Mouse (Mus musculus): Measurements from ENCODE around the gene Slc6a19.
"Not testable (repeated sequence)": the region's sequence is repeated elsewhere in the genome, so short reads cannot be mapped to it uniquely, and the experiment has no call there.

Slc6a19 gene

DNA sequence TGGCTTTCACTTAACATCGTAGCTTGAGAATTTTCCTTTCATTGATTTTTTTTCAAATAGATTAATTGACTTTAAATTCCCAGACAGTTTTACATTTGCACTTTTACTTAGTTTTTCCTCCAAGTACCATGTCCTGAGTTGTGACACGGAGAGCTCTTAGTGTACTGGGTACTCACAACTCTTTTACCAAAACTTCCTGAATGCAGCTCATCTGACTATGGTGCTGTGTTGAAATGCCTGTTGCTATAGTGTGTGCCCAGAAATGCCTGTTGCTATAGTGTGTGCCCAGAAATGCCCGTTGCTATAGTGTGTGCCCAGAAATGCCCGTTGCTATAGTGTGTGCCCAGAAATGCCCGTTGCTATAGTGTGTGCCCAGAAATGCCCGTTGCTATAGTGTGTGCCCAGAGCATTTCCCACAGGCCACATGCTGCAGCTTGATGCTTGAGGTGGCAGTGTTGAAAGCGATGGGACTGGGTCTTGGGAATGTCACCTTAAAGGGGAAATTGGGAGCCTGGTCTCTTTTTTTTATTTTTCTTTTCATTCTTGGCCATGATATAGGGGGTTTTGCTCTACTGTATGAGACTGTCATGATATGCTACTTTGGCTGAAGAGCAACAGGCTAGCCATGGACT is at the start of gene Slc6a19:
Gene Slc6a19 (minus strand): TSS at position 172 of the 632 bp plus-strand sequence.
- DNase-seq: no peak

DNA sequence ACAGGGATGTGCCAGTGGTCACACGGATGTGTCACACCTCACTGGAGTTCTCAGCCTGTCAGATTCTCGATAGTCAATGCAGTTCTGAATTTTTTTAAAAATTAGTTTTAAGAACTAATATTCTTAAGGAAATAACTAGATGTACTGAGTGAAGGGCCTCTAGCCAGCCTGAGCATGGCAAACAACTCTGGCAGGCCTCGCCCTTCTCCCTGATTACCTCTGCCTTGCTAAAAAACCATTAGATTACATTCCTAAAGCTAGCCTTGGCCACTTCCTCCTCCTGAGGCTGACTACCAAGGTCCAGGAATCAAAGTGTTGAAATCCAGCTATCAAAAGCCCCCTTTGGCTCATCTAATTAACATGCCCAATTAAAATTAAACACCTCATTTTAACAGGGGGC is 46.6 kb upstream of the Slc6a19 start:
- no peak for DNase-seq

DNA sequence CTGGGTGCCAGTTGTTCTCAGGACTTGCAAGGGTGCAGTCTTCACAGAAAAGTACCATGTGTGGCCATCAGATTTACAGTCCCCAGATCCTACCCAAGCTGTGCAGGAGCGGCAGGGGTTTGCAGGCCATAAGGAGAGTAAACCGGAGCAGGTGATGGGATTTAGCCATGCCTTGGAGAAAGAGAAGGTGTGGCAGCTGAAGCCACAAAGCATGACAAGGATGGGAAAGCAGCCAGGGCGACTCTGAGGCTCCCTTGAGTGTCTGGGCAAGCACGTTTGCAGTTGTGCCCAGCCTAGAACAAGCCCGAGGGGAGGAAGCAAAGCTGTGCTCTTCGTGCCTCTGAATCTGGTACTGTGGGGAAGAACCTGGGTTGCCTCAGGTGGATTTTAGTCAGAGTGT is 45.8 kb upstream of the Slc6a19 start:
- DNase-seq: peak; percentile 59

DNA sequence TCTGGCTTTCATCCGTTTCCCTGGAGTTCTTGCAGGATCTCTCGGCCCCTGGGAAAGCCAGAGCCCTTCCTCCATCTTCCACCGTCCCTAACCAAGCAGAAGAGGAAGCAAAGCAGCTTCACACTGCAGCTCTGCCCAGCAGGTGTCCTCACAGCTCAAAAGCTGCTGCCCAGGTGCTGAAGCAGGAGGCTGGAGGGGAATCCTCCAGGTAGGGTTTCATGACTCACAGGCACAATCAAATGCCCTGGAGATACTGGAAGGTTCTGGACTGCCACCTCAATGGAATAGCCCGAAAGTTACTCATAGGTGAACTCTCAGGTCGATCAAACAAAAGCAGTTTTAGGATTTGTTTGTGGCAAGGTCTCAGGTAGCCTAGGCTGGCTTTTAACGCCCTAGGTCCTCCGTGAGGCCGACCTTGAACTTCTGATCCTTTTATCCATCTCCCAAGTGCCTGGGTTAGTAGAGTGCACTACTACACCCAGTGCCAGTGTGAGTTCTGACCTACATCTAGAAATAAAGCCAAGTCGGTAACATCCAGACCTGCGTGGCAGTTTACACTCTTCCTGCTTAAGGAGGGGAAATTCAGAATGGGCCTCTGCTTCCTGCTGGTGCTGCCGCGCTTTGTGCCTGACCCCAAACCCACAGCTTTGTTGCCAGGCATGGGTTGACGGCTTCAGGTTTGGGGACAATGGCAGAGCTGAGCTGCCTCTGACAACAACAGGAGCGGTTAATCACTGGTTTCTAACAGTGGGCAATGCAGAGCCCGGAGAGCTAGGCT is 44.2 kb upstream of the Slc6a19 start:
- DNase-seq: no peak

DNA sequence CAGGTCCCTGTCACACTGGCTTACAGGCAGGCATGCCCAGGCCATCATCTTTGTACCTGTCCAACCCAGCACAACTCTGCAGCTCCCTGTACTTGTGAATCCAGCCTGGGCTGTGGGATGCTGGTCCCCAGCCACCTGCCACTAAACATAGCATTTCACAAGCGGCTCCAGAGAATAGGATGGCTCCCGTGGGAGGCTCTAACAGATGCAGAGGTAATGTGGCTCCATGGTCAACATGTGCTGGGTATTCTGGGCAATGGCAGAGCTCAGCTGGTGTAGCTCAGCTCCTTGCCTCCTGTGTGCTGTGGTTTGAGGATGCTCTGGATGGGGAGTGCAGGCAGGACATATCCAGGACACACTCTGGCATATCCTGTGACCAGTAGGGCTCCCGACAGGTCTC is 39.0 kb upstream of the Slc6a19 start:
- DNase-seq: no peak

DNA sequence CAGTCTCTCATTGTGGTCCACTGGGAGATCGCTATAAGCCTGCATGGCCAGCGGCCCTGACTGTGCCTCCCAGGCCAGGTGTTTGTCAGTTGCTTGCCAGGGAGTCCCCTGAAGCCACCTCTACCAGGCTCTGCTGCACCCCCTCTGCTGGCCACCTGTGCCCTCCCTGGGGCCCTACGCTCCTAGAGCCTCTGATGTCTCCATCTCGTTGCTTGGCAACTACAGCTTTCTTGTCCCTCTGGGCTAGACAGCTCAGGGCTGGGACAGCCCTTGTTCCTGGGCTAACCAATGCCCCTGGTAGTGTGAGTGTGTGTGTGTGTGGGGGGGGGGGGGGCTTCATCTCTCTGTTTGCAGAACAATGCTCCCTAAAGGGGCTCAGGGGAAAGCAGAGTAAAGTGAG is 38.3 kb upstream of the Slc6a19 start:
- DNase-seq: no peak

DNA sequence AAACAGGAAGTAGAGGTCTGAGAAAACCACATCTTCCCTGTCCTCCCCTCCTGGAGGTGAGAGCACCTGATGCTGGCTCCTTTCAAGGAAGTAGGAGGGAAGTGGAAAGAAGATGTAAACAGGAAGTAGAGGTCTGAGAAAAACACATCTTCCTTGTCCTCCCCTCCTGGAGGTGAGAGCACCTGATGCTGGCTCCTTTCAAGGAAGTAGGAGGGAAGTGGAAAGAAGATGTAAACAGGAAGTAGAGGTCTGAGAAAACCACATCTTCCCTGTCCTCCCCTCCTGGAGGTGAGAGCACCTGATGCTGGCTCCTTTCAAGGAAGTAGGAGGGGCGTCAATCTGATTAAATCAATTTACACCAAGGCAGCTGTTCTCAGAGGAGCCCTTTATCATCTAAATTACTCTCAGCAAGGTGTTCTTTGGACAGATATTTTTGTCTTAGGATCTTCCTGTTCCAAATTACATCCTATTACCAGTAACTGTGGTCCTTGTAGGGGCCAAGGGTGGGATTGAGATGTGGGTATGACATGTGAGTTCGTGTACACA is 35.8 kb upstream of the Slc6a19 start:
- DNase-seq: not testable (repeated sequence)

DNA sequence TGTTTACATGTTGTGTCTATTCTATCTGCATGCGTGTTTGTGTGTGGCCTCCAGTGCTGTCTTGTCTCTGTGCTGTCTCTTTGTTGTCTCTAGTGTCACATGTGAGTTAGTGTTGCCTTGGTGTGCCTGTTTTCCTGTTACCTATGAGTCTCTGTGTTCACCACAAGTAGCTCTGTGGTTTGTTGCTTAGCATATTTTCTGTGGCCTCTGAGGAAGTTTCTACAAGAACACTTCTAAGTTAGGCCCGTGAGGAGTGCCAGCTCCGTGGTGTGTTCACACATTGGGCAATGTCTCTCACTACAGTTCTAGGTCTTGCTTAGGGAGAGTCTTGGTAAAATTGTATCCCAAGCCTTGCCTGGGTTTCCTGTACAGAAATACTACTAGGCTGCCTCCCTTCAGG is 32.3 kb upstream of the Slc6a19 start:
- DNase-seq: no peak

DNA sequence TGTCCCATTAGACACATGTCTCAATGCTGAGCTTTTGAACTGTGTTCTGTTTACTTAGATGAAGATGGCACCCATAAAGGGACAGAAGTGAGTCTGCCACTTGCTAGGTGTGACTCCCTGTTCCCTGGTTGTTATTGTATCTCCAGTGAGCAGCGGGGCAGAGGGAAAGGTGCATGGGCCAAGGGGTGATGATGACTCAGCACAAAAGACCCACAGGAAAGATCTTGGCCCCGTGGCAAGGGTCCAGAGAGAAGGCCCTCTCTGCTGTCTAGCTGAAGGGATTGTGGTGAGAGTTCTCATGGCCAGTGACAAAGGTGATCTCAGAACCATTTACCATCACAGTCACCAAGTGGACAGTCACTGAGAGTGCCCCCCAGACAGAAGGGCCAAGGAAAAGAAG is 31.3 kb upstream of the Slc6a19 start:
- DNase-seq: no peak

DNA sequence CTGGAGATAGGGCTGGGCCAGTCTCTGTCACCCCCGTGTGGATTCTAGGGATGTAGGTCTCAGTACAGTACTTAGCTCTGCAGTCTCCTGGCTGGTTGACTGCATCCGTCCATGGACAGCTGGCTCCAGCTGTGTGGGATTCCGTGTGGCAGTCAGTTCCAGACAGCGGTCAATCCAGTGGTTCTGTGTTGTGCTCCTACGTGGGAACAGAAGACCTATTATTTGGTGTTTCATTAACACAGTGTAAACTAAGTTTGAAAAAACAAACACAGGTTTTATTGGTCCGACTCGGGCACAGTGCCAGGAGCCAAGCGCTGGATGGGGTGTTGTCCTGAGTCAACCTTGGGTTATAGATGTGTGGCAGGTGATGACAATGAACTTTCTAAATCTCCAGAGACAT is 30.6 kb upstream of the Slc6a19 start:
- no peak for DNase-seq

DNA sequence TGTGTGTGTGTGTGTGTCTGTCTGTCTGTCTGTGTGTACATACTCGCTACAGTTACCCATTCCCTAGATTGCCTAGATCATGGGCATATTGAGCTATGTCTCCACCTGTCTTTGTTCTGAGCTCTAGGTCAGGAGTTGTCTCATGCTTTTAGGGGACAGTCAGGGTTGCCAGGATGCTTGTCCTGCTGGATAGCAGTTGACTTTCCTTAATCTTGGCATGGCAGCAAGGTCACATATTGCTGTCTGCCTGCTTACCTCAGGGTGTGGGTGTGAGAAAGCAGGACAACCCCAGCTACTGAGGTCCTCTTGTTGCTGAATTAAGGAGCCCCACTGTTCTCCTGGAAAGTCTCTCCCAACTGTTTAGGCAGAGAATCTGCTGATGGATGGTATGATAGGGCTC is 29.7 kb upstream of the Slc6a19 start:
- DNase-seq: no peak

DNA sequence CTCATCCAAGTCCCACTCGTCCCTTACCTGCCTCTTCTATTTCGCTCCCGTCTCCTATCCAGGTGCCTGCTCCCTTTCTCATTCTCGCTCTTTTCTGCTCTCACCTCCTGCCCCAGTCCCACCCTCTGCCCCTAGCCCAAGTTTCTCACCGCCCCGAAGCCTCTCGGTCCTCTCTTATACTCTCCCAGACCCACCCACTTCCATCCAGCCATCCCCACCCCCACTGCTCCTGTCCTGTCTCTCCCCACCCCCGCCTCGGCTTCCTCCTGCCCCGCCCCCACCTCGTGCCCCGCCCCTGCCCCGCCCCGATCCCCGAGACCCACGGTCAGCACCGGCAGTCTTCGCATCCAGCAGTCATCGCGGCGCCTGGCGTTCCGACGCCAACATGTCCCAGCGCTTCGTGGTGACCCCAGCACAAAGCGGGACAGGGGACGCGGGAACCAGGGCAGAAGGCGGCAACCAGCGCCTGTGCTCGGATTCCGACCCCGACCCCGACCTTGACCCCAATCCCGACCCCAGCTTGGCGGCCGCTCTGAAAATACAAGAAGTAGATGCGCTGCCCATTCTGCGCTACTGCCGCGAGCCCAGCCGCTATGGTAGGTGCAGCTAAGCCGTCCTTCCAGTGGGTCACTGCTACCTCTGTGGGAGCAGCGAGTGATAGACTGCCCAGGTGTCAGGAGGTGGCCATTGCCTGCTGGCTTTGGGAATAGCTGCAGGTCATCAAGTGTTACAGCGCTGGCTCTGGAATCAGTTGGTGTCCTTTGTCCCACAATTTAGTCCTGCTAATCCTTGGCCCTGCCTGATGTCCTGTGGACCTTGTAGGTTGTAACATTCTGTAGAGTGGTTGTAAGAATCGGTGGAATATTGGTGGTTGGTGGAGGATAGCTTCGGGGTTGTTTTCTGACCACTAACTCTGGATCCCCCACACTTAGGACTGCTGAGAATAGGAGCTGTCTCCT is 28.4 kb upstream of the Slc6a19 start, which contains the start of gene Slc12a7:
Gene Slc12a7 (plus strand): TSS at position 353 of the 959 bp plus-strand sequence.
- DNase-seq: no peak

DNA sequence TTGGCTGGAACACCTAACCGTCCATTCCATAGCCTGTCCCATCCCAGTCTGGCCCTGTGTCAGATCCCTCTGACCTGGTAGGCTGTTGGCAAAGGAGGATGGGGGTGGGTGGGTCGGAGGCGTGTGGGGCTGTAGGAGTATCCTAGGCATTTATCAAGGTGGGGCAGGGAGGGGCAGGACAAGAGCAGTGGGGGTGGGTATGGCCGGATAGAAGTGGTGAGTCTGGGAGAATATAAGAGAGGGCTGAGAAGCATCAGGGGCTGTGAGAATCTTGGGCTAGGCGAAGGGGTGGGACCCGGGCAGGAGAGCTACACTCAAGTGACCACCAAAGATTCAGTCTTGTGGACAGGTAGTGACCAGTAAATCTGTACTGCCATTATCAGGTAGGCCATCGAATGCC is 27.6 kb upstream of the Slc6a19 start:
- DNase-seq: no peak

DNA sequence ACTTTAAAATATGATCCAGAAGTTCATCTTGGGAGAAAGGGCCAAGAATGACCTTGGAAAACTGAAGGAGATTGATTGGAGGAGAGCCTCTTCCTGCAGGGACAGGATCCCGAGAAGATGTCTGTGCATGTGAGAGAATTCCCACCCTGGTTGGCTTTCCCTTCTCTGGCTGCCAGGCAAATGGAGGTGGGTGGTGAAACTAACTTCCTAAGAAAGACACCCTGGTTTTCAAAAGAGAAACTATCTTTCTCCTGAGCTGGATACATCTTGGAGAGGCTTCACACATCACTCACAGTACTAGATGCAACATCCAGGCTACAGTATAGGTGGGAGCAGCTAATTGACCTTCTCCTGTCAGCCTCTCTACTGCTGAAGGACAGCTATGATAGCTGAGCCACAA is 26.2 kb upstream of the Slc6a19 start:
- DNase-seq: no peak

DNA sequence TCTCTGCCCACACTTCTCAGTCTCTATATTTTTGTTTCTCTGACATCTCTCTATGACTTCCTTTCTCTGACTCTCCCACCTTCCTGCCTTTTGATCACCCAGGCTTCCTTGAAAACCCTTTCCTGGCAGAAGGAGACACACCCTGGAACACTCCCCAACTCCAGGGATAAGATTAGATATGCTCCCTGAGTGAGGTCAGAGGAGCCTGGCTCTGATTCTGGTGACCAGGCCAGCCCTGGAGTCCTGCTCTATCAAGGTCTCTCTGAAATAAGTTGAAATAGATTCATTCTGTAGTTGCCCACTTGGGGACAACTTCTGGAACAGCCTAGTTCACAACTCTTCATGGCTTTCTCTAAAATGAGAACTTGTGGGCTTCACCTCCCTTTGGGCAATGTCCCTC is 24.0 kb upstream of the Slc6a19 start:
- DNase-seq: no peak

DNA sequence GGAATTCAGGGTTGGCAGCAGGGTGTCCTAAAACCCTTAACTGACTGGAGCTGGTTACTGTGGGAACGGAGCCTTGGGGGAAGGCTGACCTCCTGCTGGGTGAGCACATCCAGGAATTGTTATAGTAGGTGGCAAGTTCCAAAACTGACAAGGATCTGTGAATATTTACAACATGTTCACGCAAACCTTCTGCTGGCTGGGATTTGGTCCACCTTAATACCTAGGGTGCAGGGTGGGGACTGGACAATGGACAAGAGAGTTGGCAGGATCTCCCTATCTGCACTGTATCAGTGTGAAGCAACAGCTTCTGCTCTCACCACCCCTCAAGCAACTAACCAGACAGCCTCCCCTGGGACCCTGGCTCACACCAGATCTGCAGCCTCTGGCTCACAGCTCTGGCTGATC is 23.0 kb upstream of the Slc6a19 start:
- peak; percentile 64 for DNase-seq

DNA sequence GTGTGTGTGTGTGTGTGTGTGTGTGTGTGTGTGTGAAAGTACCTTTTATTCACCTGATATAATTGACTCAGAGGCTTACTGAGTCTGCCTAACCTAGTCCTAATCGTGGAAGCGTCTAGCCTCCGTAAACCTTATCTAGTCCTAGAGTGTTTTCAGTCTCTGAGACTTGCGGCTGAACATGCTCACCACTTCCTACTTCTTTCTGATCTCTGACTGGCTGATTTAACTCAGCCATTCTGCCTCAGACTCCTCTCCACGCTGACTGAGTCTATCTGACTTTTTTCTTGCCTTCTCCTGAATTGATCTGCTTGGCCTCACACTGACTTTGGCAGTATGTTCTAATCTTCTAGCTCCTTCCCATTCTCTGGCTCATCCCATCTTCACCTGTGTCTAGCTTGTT is 20.6 kb upstream of the Slc6a19 start:
- DNase-seq: no peak

DNA sequence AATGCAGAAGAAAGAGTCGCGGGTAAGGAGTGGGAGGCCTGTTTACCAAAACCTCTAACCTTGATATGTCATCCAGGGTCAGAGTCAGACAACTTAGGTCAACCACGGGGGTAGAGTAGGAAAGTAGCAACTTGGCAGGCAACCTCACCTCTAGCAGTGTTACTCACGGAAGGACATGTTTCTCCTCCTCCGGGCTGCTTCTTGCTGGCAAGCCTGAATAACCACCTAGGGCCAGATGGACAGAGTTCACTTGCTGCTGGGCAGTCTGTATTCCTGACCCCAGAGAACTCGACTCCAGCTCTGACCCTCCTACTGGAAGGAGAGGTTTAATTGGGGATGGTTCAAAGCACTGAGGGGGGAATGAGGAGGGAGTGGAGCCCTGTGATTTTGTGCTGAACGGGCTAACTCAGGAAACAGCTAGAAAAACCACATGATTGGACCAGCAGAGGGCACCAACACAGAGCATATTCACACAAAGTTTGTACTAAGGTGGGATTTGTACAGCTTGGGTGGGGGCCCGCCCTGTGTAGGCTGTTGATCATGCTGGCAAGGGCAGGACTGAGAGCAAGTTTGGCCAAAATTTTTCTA is 18.5 kb upstream of the Slc6a19 start:
- peak; percentile 89 for DNase-seq

DNA sequence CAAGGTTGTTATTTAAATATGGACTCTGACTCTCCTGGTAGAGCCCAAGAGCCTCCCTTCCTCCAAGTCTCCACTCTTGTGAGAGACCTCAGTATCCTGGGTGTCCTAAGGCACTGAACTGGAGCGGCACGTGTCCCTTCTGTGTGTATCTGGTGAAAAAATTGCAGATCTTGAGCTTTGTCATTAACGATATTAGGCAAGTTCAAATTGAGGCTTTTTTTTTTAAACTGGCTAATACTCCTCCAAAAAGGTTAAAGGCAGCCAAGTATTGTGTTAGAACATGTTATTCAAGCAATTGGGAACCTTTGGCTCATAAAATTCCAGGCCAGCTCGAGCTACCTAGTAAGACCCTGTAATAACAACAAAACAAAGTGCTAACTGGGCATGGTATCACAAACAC is 15.6 kb upstream of the Slc6a19 start:
- DNase-seq: peak; percentile 73

DNA sequence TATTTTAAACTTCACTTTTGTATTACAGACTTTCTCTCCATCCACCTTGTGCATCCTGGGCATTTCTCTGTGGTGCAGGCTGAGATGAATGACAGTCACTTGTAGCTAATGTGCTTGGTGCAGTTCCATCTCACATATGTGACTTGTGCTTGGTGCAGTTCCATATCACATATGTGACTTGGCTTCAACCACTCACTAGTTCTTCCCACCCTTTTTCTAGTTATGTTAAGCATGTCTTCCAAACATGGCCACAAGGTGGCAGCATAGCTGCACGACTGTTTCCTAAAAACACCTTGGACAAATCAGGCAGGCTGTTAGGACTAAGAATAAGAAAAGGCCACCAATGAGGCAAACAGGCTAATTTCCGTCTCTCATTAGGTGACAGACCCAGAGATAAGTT is 13.6 kb upstream of the Slc6a19 start:
- DNase-seq: peak; percentile 74

DNA sequence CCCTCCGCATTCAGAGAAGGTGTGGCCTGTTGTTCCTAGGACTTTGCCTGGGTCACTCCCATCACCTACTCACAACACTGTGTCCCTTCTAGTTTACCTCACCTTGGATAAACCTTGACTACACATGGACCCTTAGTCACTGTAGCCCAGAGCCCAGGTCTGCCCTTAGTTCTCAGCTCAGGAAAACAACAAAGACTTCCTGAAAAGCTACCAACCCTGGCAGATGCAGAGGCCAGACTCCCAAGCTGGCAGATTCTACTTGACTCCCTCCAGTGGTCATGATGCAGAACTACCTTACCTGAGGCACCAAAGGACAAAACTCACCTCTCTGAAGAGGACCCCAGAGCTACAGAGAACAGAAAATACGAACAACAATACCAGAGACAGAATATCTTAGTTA is 9.4 kb upstream of the Slc6a19 start:
- no peak for DNase-seq

DNA sequence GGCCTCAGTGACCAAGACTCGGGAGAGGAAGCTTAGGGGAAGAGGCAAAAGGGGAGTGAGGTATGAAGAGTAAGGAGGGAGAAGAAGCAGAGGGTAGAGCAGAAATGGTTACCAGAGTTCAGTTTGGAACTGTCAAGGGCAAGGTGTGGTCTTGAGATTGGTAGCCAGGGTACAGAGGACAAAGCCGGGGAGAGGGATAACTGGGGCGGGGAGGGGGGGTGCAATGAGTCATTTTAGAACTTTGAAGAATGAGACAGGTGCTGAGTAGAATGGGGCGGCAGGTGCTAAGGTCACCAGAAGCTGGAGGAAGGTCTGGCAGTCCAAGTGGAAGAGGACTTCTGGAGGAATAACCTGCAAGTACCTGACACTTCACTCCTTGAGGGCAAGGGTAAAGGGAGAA is 8.5 kb upstream of the Slc6a19 start:
- no peak for DNase-seq

DNA sequence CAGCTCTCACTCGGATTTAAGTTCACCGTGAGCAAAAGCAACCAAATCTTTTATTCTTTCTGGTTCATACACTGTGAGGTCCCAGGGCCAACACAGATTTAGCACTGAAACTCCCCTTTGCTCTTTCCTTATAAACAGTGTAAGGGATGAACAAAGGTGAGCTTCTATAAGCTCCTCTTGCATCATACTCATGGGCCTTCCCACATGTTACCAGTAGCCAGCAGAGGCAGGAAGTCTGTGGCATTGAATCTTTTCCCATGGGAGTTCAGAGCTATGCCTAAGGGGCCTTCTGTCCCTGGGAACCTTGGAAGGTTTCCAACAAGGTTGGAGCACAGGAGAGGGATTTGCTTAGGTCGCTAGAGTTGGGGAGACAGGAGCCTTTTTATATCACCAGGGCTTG is 7.6 kb upstream of the Slc6a19 start:
- DNase-seq: no peak

Data from kidney, adult 11 months (tissue).